Mouse (Mus musculus) olfactory bulb, adult 2 months (tissue): ENCODE data around the gene Mcam.

Experiments
- CTCF ChIP-seq: fragments of 200-500 bp; IDR thresholded peaks from 2 replicates; pipeline ENCODE4 v1.5.1; 2012; ENCODE audit warnings: low read depth, mild to moderate bottlenecking, low read length, moderate library complexity; ENCODE audit not compliant: insufficient read depth
- POLR2A ChIP-seq: fragments of 200-500 bp; IDR thresholded peaks from 2 replicates; pipeline ENCODE4 v1.6.1; 2012; ENCODE audit warnings: mild to moderate bottlenecking, low read depth, low read length, moderate library complexity; ENCODE audit not compliant: insufficient read depth

DNA sequence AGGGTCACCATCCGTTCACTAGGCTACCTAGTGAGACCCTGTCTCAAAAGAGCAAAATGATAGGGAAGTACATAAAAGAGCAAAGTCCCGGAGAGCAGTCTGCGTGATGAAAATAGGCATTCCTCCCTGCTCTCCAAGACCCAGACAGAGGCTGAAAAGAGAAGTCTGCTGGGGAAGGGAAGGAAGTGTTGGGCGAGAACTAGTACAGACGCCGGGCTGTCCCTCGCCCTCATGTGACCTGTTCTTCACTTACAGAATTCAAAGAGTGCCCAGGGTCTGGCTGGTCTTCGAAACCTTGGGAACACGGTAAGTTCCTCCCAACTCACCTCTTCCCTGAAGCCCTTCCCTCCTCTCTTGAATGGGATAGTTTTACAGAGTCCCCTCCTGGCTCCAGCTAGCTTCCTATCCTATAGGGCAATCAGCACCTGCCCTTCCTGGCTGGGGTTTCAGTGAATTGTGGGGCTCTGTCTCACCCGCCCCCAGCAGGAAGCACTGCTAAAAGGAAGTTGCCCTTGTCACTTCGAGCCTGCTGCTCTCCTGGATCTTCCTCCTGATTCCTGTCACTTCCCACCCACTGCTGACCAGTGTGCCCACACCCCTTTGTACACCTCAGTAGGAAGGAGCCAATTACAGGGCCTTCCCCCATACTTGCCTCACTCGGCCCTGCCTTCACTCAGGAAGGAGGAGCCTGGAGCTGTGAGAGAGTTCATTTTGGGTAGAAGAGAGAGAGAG, 45.2 kb upstream of the Mcam start:
- no peak for TF ChIP-seq POLR2A
- no peak for TF ChIP-seq CTCF
